Mouse (Mus musculus) myocyte (in vitro differentiated cells): ENCODE results near the gene Pisd.

Experiments
- E2F4 ChIP-seq: IDR thresholded peaks from one replicate; pipeline ENCODE4 v1.6.1; 2011; ENCODE audit warnings: mild to moderate bottlenecking, control low read depth, moderate library complexity; ENCODE audit not compliant: insufficient read depth
- MAX ChIP-seq: IDR thresholded peaks from one replicate; pipeline ENCODE4 v1.6.1; 2011; ENCODE audit warnings: low read depth, mild to moderate bottlenecking, control low read depth
- MYOG ChIP-seq, 3 experiments: IDR thresholded peaks; one replicate each; pipeline ENCODE4 v1.6.1; 2011; ENCODE audit warnings: control low read depth in 2 of 3, low read depth in 2 of 3, mild to moderate bottlenecking in 2 of 3; ENCODE audit not compliant: insufficient read length in 2 of 3, control insufficient read depth in 1 of 3, insufficient read depth in 1 of 3
- POLR2A ChIP-seq: IDR thresholded peaks from one replicate; pipeline ENCODE4 v1.6.1; 2011; ENCODE audit warnings: low read depth, mild to moderate bottlenecking, control low read depth, moderate library complexity; ENCODE audit not compliant: insufficient read length
- POLR2AphosphoS2 ChIP-seq: IDR thresholded peaks from one replicate; pipeline ENCODE4 v1.6.1; 2011; ENCODE audit warnings: low read depth, control low read depth; ENCODE audit not compliant: insufficient read length
- TCF12 ChIP-seq: IDR thresholded peaks from one replicate; pipeline ENCODE4 v1.6.1; 2011; ENCODE audit warnings: mild to moderate bottlenecking, control low read depth; ENCODE audit not compliant: poor library complexity, insufficient read depth, severe bottlenecking
- USF1 ChIP-seq: IDR thresholded peaks from one replicate; pipeline ENCODE4 v1.6.1; 2011; ENCODE audit warnings: low read depth, mild to moderate bottlenecking, control low read depth, moderate library complexity

DNA sequence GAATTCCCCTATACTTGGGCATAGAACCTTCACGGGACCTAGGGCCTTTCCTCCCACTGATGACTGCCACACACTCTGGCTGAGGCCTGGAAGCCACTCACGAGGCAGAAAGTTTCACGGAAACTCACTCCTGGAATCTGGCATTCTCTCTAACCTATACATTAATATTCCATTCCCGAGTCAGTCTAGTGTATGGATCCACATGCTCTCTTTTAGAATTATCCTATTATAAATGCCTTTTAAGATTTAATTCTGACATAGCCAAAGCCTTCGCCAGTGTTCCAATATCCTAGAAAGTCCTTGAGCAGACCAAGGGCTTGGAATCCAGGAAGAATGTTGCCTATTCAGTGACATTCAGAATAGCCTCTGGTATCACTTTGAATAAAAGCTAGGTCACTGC, 74.0 kb downstream of the Pisd start:
- TF ChIP-seq POLR2A = no peak
- TF ChIP-seq MYOG (IDR thresholded peaks at IDR 0.05; ENCODE audit: control insufficient read depth in 1 of 3, insufficient read depth in 1 of 3, insufficient read length in 2 of 3, low read depth in 2 of 3) = no peak
- TF ChIP-seq TCF12 = no peak
- TF ChIP-seq MAX = no peak
- no peak for TF ChIP-seq E2F4
- no peak for TF ChIP-seq USF1
- no peak for TF ChIP-seq POLR2AphosphoS2
